Mouse (Mus musculus): ENCODE measurements around the gene Sec22a.

DNA sequence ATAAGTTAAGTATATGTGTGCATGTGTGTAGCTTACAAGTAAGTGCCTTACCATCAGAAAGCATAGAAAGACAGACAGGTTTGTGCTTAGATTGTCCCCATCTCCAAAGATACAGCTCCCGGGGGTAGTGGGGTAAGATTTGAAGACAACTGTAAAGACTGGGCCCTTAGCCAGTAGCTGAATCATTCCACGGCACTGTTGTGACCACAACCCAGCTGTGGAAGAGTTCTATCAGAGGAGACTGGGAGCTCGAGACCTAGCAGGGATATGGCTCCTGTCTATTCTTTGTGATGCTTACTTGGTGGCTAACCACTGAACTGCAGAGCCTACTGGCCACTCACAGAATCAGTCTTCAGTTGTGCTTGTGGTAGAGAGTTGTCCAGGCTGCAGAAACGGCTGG is 42.4 kb upstream of the Sec22a start:
- TF ChIP-seq GATA1 (IDR thresholded peaks at IDR 0.05; ENCODE audit: borderline replicate concordance, low read length) = no peak
- no peak for TF ChIP-seq FLI1 (IDR thresholded peaks at IDR 0.05; ENCODE audit: low read length)

All from megakaryocyte, embryonic 14.5 days (primary cell).